Mouse (Mus musculus) liver, embryonic 14 days (tissue): ENCODE data around the gene Mpp2. TPM values are rescaled to one million over a fixed set of nuclear protein-coding genes. Genes with fewer than 3 reads are reported as not detected.

Source experiments
- polyA plus RNA-seq: library from polyadenylated mRNA; depleted of rRNA; stranded (reverse); fragments of >200 nt; gene quantifications from 2 replicates; pipeline ENCODE4 v1.2.3, GENCODE M21; 2012; rRNA removed

Mpp2 gene
- 10.6 and 12.5 TPM in 2 replicates for polyA plus RNA-seq

GRCm38 (mm10) chr11:102087931-102088898, at the start of gene Mpp2:
Gene Mpp2 (minus strand): TSS chr11:102088515.

DNA sequence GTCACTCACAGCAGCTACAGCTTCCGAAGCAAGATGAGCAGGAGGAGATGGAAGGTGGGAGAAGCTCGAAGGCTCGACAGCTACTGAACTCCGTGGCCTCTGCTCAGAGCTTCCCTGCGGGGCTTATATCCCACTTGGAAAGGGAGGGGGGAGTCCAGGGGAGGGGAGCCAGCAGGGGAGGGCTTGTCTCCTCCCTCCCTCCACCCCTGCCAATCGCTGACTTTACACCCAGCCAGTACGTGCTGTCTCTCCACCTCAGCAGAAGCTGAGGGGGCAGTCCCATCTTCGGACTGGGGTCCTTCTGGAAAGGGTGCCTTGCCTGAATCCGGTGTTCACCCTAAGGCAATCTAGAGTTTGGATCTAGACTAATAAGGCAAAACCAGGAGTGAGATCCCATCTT, 19.4 kb upstream of the Mpp2 start, which contains the start of gene Pyy:
TSS of gene Pyy (minus strand) at position 101 of the 400 bp plus-strand sequence.

DNA sequence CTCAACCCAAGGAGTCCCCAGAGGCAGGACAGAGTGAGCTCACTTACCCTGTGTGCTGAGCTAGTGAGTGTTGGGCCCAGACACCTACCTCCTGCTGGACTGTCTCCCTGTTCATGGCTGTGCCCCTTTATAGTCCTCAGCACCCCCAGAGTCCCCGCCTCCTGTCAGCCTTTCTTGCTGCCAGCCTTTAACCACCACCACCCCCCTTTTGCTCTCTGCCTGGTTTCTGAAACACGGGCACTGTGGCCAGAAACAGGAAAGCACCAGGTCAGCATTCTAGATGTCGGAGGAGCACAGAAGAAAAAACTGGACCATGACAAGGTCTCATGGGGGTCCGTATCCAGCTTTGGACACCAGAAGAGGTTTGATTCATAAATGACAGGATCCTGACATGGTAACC, 12.9 kb upstream of the Mpp2 start, which contains the start of gene Ppy:
TSS of gene Ppy (minus strand) at position 101 of the 400 bp plus-strand sequence.

GRCm38 (mm10) chr11:102041350-102041949, 46.9 kb downstream of the Mpp2 start, which contains the start of gene Cd300lg:
Gene Cd300lg (plus strand): TSS chr11:102041509.

DNA sequence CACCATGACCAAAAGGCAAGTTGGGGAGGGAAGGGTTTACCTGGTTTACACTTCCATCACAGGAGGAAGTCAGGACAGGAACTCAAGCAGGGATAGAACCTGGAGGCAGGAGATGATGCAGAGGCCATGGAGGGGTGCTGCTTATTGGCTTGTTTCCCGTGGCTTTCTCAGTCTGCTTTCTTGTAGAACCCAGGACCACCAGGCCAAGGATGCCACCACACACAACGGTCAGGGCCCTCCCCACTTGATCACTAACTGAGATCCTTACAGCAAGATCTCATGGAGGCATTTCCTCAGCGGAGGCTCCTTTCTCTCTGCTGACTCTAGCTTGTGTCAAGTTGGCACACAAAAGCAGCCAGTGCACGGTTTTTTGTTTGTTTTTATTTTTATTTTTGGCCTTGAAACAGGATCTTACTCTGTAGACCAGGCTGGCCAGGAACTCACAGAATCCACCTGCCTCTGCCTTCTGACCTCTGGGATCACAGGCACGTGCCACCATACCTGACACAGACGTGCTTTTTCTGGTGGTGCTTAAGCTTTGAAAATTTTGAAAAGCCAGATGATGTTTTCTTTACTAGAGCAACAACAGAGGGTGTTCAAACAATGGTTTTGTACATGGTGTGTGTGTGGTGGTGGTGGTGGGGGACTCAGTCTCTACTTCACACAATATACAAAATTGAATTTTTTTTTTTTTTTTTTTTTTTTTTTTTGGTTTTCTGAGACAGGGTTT, 60.1 kb downstream of the Mpp2 start, which contains the start of gene Mpp3:
TSS of gene Mpp3 (minus strand) at position 375 of the 730 bp plus-strand sequence.

Other genes starting within 250 kb of the Mpp2 start
- 0.33 and 0.66 TPM in 2 replicates for gene Meox1, start 194.1 kb downstream of the Mpp2 start, polyA plus RNA-seq
- 0.07 and 0.09 TPM in 2 replicates for gene Sost, start 121.5 kb downstream of the Mpp2 start, polyA plus RNA-seq
- gene Cfap97d1, start 104.2 kb downstream of the Mpp2 start, polyA plus RNA-seq, result not detected in 2 replicates
- gene Dusp3, start 101.5 kb downstream of the Mpp2 start, polyA plus RNA-seq, result 4.1 and 4.3 TPM in 2 replicates
- gene Mpp3, start 60.1 kb downstream of the Mpp2 start, polyA plus RNA-seq, result 0.27 and 0.40 TPM in 2 replicates
- 0.37 and 0.38 TPM in 2 replicates for gene Cd300lg, start 47.0 kb downstream of the Mpp2 start, polyA plus RNA-seq
- gene Ppy, start 12.8 kb upstream of the Mpp2 start, polyA plus RNA-seq, result not detected in 2 replicates
- 0.43 TPM in 1 of 2 replicates, not detected in the other for gene Pyy, start 19.3 kb upstream of the Mpp2 start, polyA plus RNA-seq
- gene Nags, start 57.0 kb upstream of the Mpp2 start, polyA plus RNA-seq, result 9.0 and 10.4 TPM in 2 replicates
- gene Tmem101, start 67.9 kb upstream of the Mpp2 start, polyA plus RNA-seq, result 8.1 and 10.1 TPM in 2 replicates
- 15.8 and 18.5 TPM in 2 replicates for gene Lsm12, start 96.8 kb upstream of the Mpp2 start, polyA plus RNA-seq
- gene G6pc3, start 101.1 kb upstream of the Mpp2 start, polyA plus RNA-seq, result 11.3 and 12.4 TPM in 2 replicates
- gene Hdac5, start 141.7 kb upstream of the Mpp2 start, polyA plus RNA-seq, result 7.8 and 8.7 TPM in 2 replicates
- 8.9 and 10.8 TPM in 2 replicates for gene BC030867, start 160.4 kb upstream of the Mpp2 start, polyA plus RNA-seq
- gene Asb16, start 180.2 kb upstream of the Mpp2 start, polyA plus RNA-seq, result 0.35 and 0.44 TPM in 2 replicates
- gene Tmub2, start 196.4 kb upstream of the Mpp2 start, polyA plus RNA-seq, result 17.8 and 20.8 TPM in 2 replicates
- 9.7 and 11.9 TPM in 2 replicates for gene Atxn7l3, start 208.1 kb upstream of the Mpp2 start, polyA plus RNA-seq
- gene Ubtf, start 231.2 kb upstream of the Mpp2 start, polyA plus RNA-seq, result 37.1 and 39.9 TPM in 2 replicates